Mouse (Mus musculus): Measurements from ENCODE around the gene 1700029J07Rik.

DNA sequence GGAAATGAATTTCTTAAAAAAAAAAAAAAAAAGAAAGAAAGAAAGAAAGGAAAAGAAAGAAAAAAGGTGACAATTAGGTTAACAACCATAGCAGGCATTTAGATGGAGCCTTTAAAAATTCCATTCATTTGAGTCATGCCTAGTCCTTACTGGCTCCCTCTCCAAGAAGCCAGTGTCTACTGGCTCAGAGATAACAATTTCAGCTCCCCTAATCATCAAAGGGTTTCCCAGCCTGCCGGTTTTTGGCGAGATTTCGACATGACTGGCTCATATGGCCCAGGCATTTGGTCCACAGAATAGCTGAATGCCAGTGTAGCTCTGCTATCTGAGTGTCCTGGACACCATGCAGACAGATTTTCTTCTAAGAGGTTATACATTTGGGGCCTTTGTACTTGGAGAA is 71.4 kb downstream of the 1700029J07Rik start:
- TF ChIP-seq CTCF (IDR thresholded peaks at IDR 0.05) = no peak
- TF ChIP-seq POLR2A (IDR thresholded peaks at IDR 0.05; ENCODE audit: insufficient read depth, low read depth, low read length) = no peak
- no peak for TF ChIP-seq EP300 (IDR thresholded peaks at IDR 0.05; ENCODE audit: insufficient read depth, low read depth, low read length)
